Mouse (Mus musculus): ENCODE data around the gene Fam83e.

DNA sequence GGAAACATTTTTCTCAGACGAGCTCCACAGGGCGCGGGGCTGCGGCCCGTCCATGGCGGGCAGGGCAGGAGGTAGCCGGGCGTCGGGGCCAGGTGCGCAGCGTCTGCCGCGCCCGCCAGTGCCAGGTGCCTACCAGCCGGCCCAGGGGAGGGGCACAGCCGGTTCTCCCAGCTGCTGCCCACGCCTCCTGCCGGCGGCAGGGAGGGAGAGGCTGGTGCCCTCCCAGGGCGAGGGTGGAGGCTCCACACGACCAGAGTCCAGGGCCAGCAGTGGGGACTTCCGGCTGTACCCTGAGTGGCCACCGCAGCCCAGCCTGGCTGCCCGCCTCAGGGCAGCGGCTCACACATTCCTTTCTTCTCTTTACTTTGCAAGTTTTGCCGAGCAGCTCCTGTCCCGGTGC lies 38.4 kb downstream of the Fam83e start:
- no peak for TF ChIP-seq CTCF (IDR thresholded peaks at IDR 0.05; ENCODE audit: borderline replicate concordance, insufficient read depth, low read length)
- no peak for TF ChIP-seq POLR2A (IDR thresholded peaks at IDR 0.05; ENCODE audit: low read depth, low read length)
